ENCODE assay signal across 19 mouse cellular contexts in the genomic region with DNA sequence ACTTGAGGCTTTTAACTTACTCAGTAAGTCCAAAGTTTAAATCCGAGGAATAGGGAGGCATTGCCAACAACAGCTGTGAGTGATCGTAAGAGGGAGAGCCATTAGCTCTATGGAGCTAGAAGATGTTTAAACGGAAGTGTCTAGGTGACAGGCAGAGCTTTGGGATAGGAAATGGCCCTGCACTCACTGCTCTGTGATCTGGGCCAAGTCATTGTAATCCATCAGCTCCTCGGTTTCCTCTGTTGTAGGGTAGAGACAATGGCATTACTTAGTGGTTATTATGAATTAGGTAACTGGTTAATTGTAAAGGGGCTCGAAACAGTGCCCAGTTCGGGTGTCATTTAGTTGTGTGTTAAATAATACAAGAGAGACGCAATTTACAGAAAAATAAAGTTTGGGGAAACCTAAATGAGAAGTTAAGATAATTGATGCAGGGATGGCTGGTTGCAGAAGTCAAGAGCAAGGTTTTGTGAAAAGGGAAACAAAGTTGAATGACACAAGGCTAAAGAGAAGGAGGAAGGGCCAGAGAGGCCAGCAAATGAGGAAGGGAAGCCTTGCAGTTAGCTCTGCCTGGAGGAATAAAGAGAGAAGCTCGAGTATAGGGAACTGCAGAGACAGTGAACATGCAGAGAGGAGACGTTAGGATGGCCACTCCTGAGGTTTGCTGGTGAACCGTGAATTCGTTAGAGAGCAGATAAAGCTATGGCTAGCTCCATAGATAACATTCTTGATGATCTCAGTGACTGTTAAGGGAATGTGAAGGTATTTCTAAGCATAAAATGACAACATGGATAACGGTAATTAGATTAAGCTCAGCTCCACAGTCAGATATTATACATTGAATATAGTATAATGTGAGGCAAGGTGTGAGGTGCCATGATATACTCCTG. TPM values are rescaled to one million over a fixed set of nuclear protein-coding genes. Genes with fewer than 3 reads are reported as not detected.
DNase-seq lines count a peak whose midpoint lies in the region; ATAC-seq and TF ChIP-seq lines count a peak whose summit lies in the region.
"Had no signal": no experiment of that assay in that cellular context is flagged by ENCODE, and none has a peak within 500 bp of the region (broad histone marks: within the 10 kb centered on the region; RNA-seq: fewer than 3 reads in every experiment).

No protein-coding gene starts in this region.

- no peak overlapping the region for H3K4me2 ChIP-seq in lung, embryonic 14.5 days
- H3K4me2 ChIP-seq: heart, embryonic 12.5 days; limb, embryonic 13.5 days; midbrain, embryonic 15.5 days had no signal

- H3K27ac ChIP-seq in heart, embryonic 10.5 days: no peak overlapping the region
- no peak overlapping the region for H3K27ac ChIP-seq in lung, embryonic 14.5 days (ENCODE audit: low read depth)
- H3K27ac ChIP-seq: limb, embryonic 13.5 days; midbrain, embryonic 15.5 days had no signal

- H3K36me3 ChIP-seq in heart, embryonic 10.5 days: no peaks in the 10 kb centered on the region
- no peaks in the 10 kb centered on the region for H3K36me3 ChIP-seq in lung, embryonic 14.5 days (ENCODE audit: insufficient read depth)
- H3K36me3 ChIP-seq: heart, embryonic 12.5 days; limb, embryonic 13.5 days; midbrain, embryonic 15.5 days had no signal

- H3K4me1 ChIP-seq in heart, embryonic 10.5 days: 0 out of 2 replicates have a peak, but pooled peaks cover 7% of the 10 kb centered on the region
- H3K4me1 ChIP-seq in lung, embryonic 14.5 days (ENCODE audit: insufficient read depth): no peaks in the 10 kb centered on the region

- no peak overlapping the region for H3K4me3 ChIP-seq in heart, embryonic 10.5 days
- no peak overlapping the region for H3K4me3 ChIP-seq in lung, embryonic 14.5 days (ENCODE audit: low read depth, low read length)
- H3K4me3 ChIP-seq: heart, embryonic 12.5 days; limb, embryonic 13.5 days; midbrain, embryonic 15.5 days had no signal

- 58% methylated on average over 12 of the region's 12 CpGs for WGBS in heart, embryonic 10.5 days
- WGBS in lung, embryonic 14.5 days: 53% methylated on average over 12 of the region's 12 CpGs

- DNase-seq in heart, adult 11 months: peak; percentile 93
- DNase-seq in heart, embryonic 10.5 days (ENCODE audit: low spot score): no peak
- peak; percentile 33 for DNase-seq in lung, embryonic 14.5 days
- DNase-seq in lung, postnatal 10 days: no peak
- DNase-seq in adrenal gland, postnatal 25 days: no peak
- DNase-seq in cerebellum, postnatal 14 days: no peak
- DNase-seq: adrenal gland, adult 8-10 months; cerebellum, adult 9-10 months; embryo, embryonic 11 days; gastrocnemius, postnatal 25 days; kidney, adult 11 months; kidney, postnatal 25 days; thymus, postnatal 14 days had no signal

- peaks cover 55% of the 10 kb centered on the region for H3K27me3 ChIP-seq in heart, embryonic 10.5 days (ENCODE audit: insufficient read depth, poor library complexity, severe bottlenecking)
- H3K27me3 ChIP-seq in lung, embryonic 14.5 days (ENCODE audit: insufficient read depth, low read length): peaks cover 42% of the 10 kb centered on the region

- TF ChIP-seq CTCF in lung, embryonic 14.5 days (IDR thresholded peaks at IDR 0.05; ENCODE audit: low read depth): no peak

- ATAC-seq in lung, embryonic 14.5 days (ENCODE audit: insufficient read depth): no peak
- ATAC-seq in hematopoietic stem cell, adult 5-6 weeks (replicated peaks in 1 of 2; ENCODE audit: insufficient read depth in 1 of 2, low FRiP score in 2 of 2, low TSS enrichment in 1 of 2, low read depth in 1 of 2, poor library complexity in 2 of 2, severe bottlenecking in 2 of 2): peak; percentile 47 to 52; a peak in 3 of 4 replicates
- peak; percentile 80 for ATAC-seq in monocyte, adult 5-6 weeks (replicated peaks; ENCODE audit: insufficient number of reproducible peaks, low FRiP score, low TSS enrichment, poor library complexity, severe bottlenecking)
- ATAC-seq: hindbrain, embryonic 16.5 days; midbrain, embryonic 15.5 days had no signal

- H3K9ac ChIP-seq in lung, embryonic 14.5 days: no peak overlapping the region
- H3K9ac ChIP-seq: heart, embryonic 12.5 days; limb, embryonic 13.5 days; midbrain, embryonic 15.5 days had no signal

- no peaks in the 10 kb centered on the region for H3K9me3 ChIP-seq in heart, embryonic 10.5 days
- no peaks in the 10 kb centered on the region for H3K9me3 ChIP-seq in lung, embryonic 14.5 days (ENCODE audit: low read depth, low read length)
- H3K9me3 ChIP-seq: heart, embryonic 12.5 days; limb, embryonic 13.5 days; midbrain, embryonic 15.5 days had no signal

RNA-seq across cellular contexts. Expression of a gene that starts 2.3 kb away (rescaled TPM):
- polyA plus RNA-seq in heart, embryonic 10.5 days (2016; fragmentation: Nextera tagmentation; extraction: Ambion mirVana): 1.6 and 3.3 TPM in 2 replicates
- 3.4 and 4.4 TPM in 2 replicates for polyA plus RNA-seq in lung, embryonic 14.5 days (2014; fragmentation: Nextera tagmentation; extraction: Ambion mirVana)
- total RNA-seq in hematopoietic stem cell, adult 5-6 weeks (2017): 50.4 and 63.4 TPM in 2 replicates
- total RNA-seq in monocyte, adult 5-6 weeks (2017): 92.8 to 147 TPM (median 110 TPM) in 3 replicates
- total RNA-seq in adrenal gland, postnatal 25 days (2021): 24.9 and 36.2 TPM in 2 replicates

RNA-seq across cellular contexts. Expression of a gene that starts 35.6 kb away (rescaled TPM):
- polyA plus RNA-seq in heart, embryonic 10.5 days (2016; fragmentation: Nextera tagmentation; extraction: Ambion mirVana): 18.4 and 19.6 TPM in 2 replicates
- 20.0 and 21.5 TPM in 2 replicates for polyA plus RNA-seq in lung, embryonic 14.5 days (2014; fragmentation: Nextera tagmentation; extraction: Ambion mirVana)
- 23.8 and 39.8 TPM in 2 replicates for total RNA-seq in hematopoietic stem cell, adult 5-6 weeks (2017)
- total RNA-seq in monocyte, adult 5-6 weeks (2017): 10.2 to 30.6 TPM (median 17.2 TPM) in 3 replicates
- total RNA-seq in adrenal gland, postnatal 25 days (2021): 14.8 and 15.7 TPM in 2 replicates

Comparison
In these comparisons a context has a peak if more than half of its experiments do, and no peak if none do; other contexts are left out.
1. DNase-seq: peak in heart, adult 11 months (single experiment) and lung, embryonic 14.5 days (single experiment); none in heart, embryonic 10.5 days (single experiment), lung, postnatal 10 days (single experiment), adrenal gland, postnatal 25 days (single experiment) and cerebellum, postnatal 14 days (0 of 2).